ENCODE assay signal across 12 mouse cellular contexts in the genomic region with DNA sequence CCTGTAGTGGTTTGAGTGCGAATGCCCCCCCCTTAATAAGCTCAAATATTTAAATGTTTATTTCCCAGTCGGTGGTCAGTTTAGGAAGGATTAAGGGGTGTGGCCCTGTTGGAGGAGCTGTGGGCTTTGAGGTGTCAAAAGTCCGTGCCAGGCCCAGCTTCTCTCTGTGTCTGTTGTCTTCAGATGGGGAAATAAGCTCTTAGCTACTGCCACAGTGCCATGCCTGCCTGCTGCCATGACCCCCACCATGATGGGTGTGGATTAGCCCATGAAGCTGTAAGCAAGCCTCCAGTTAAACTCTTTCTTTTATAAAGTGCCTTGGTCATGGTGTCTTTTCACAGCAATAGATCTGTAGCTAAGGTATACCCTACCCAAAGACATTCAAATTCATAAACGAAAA. TPM values are rescaled to one million over a fixed set of nuclear protein-coding genes. Genes with fewer than 3 reads are reported as not detected.
A peak's percentile ranks its signal among the peaks of the same experiment; 100 is the strongest.
DNase-seq lines count a peak whose midpoint lies in the region; ATAC-seq and TF ChIP-seq lines count a peak whose summit lies in the region.
"Had no signal": no experiment of that assay in that cellular context is flagged by ENCODE, and none has a peak within 500 bp of the region (broad histone marks: within the 10 kb centered on the region; RNA-seq: fewer than 3 reads in every experiment).

No protein-coding gene starts in this region.

- H3K4me1 ChIP-seq in heart, embryonic 10.5 days, result no peaks in the 10 kb centered on the region
- no peaks in the 10 kb centered on the region for H3K4me1 ChIP-seq in heart, embryonic 12.5 days (replicated peaks)
- peaks cover 8 to 9% of the 10 kb centered on the region in 2 experiments; a peak in 3 of 4 replicates for H3K4me1 ChIP-seq in liver, embryonic 14.5 days (replicated peaks; ENCODE audit: control insufficient read depth in 2 of 2, insufficient read depth in 2 of 2, low read length in 1 of 2)
- peaks cover 12% of the 10 kb centered on the region for H3K4me1 ChIP-seq in liver, embryonic 12.5 days
- H3K4me1 ChIP-seq in midbrain, embryonic 13.5 days (replicated peaks), result no peaks in the 10 kb centered on the region
- H3K4me1 ChIP-seq in midbrain, embryonic 15.5 days, result no peaks in the 10 kb centered on the region
- H3K4me1 ChIP-seq: heart, embryonic 15.5 days had no signal

- no peak overlapping the region for H3K9ac ChIP-seq in heart, embryonic 12.5 days
- H3K9ac ChIP-seq in liver, embryonic 14.5 days (replicated peaks), result no peak overlapping the region
- H3K9ac ChIP-seq in liver, embryonic 12.5 days, result no peak overlapping the region
- H3K9ac ChIP-seq in midbrain, embryonic 13.5 days (replicated peaks), result no peak overlapping the region
- no peak overlapping the region for H3K9ac ChIP-seq in midbrain, embryonic 15.5 days
- H3K9ac ChIP-seq: forebrain, postnatal 0 days; heart, embryonic 15.5 days; lung, embryonic 14.5 days had no signal

- H3K4me2 ChIP-seq in heart, embryonic 12.5 days, result no peak overlapping the region
- no peak overlapping the region for H3K4me2 ChIP-seq in liver, embryonic 14.5 days (ENCODE audit: low read depth)
- H3K4me2 ChIP-seq in liver, embryonic 12.5 days, result no peak overlapping the region
- no peak overlapping the region for H3K4me2 ChIP-seq in midbrain, embryonic 13.5 days (replicated peaks)
- no peak overlapping the region for H3K4me2 ChIP-seq in midbrain, embryonic 15.5 days
- H3K4me2 ChIP-seq: heart, embryonic 15.5 days; lung, embryonic 14.5 days had no signal

- no peaks in the 10 kb centered on the region for H3K27me3 ChIP-seq in heart, embryonic 10.5 days (ENCODE audit: insufficient read depth, poor library complexity, severe bottlenecking)
- H3K27me3 ChIP-seq in heart, embryonic 12.5 days (replicated peaks), result no peaks in the 10 kb centered on the region
- H3K27me3 ChIP-seq in liver, embryonic 14.5 days (ENCODE audit: control insufficient read depth, insufficient read depth, low read length), result no peaks in the 10 kb centered on the region
- H3K27me3 ChIP-seq in liver, embryonic 12.5 days (replicated peaks), result peaks cover 3% of the 10 kb centered on the region; the same call in 1 of the 2 replicates
- H3K27me3 ChIP-seq in midbrain, embryonic 13.5 days, result no peaks in the 10 kb centered on the region
- no peaks in the 10 kb centered on the region for H3K27me3 ChIP-seq in midbrain, embryonic 15.5 days (replicated peaks)
- H3K27me3 ChIP-seq: heart, embryonic 15.5 days had no signal

- H3K4me3 ChIP-seq in heart, embryonic 10.5 days, result no peak overlapping the region
- H3K4me3 ChIP-seq in heart, embryonic 12.5 days, result no peak overlapping the region
- no peak overlapping the region for H3K4me3 ChIP-seq in liver, embryonic 14.5 days (ENCODE audit: insufficient read depth in 1 of 2, low read depth in 2 of 2, low read length in 2 of 2)
- no peak overlapping the region for H3K4me3 ChIP-seq in liver, embryonic 12.5 days
- no peak overlapping the region for H3K4me3 ChIP-seq in midbrain, embryonic 13.5 days (replicated peaks)
- H3K4me3 ChIP-seq in midbrain, embryonic 15.5 days, result no peak overlapping the region
- H3K4me3 ChIP-seq: erythroblast, embryonic 14.5 days; heart, embryonic 15.5 days had no signal

- DNase-seq in heart, embryonic 10.5 days (ENCODE audit: low spot score), result peak; percentile 66
- no peak for DNase-seq in liver, embryonic 14.5 days (ENCODE audit: low read depth in 3 of 3, low spot score in 3 of 3)
- DNase-seq in gastrocnemius, postnatal 10 days, result no peak

- no peak for TF ChIP-seq CTCF in liver, embryonic 14.5 days (IDR thresholded peaks at IDR 0.05; ENCODE audit: low read depth)

- WGBS in heart, embryonic 10.5 days, result 57% methylated on average over 4 of the region's 4 CpGs
- 65% methylated on average over 4 of the region's 4 CpGs for WGBS in heart, embryonic 12.5 days
- whole genome bisulfite sequencing in liver, embryonic 14.5 days (ENCODE audit: insufficient replicate concordance), result 45% methylated on average over 4 of the region's 4 CpGs
- 47% methylated on average over 4 of the region's 4 CpGs for WGBS in liver, embryonic 12.5 days (ENCODE audit: insufficient replicate concordance)
- 74% methylated on average over 4 of the region's 4 CpGs for WGBS in midbrain, embryonic 13.5 days
- WGBS in midbrain, embryonic 15.5 days, result 75% methylated on average over 4 of the region's 4 CpGs

- H3K27ac ChIP-seq in heart, embryonic 10.5 days, result no peak overlapping the region
- H3K27ac ChIP-seq in heart, embryonic 12.5 days (ENCODE audit: poor library complexity, severe bottlenecking), result no peak overlapping the region
- no peak overlapping the region for H3K27ac ChIP-seq in liver, embryonic 14.5 days
- H3K27ac ChIP-seq in liver, embryonic 12.5 days, result no peak overlapping the region
- H3K27ac ChIP-seq in midbrain, embryonic 13.5 days, result no peak overlapping the region
- no peak overlapping the region for H3K27ac ChIP-seq in midbrain, embryonic 15.5 days
- H3K27ac ChIP-seq: heart, embryonic 15.5 days; kidney, postnatal 0 days had no signal

- ATAC-seq in heart, embryonic 12.5 days (ENCODE audit: insufficient number of reproducible peaks, low FRiP score), result no peak
- peak; percentile 23; the same call in 1 of the 2 replicates for ATAC-seq in liver, embryonic 14.5 days (ENCODE audit: insufficient read depth)
- no peak for ATAC-seq in liver, embryonic 12.5 days
- ATAC-seq in midbrain, embryonic 13.5 days, result peak; percentile 40; the same call in 1 of the 2 replicates
- ATAC-seq in midbrain, embryonic 15.5 days (replicated peaks), result no peak

- TF ChIP-seq EP300 in liver, embryonic 14.5 days (IDR thresholded peaks at IDR 0.05; ENCODE audit: low read depth), result no peak

- H3K36me3 ChIP-seq in heart, embryonic 10.5 days, result no peaks in the 10 kb centered on the region
- no peaks in the 10 kb centered on the region for H3K36me3 ChIP-seq in heart, embryonic 12.5 days
- no peaks in the 10 kb centered on the region for H3K36me3 ChIP-seq in liver, embryonic 14.5 days (replicated peaks; ENCODE audit: control insufficient read depth, insufficient read depth, low read depth)
- no peaks in the 10 kb centered on the region for H3K36me3 ChIP-seq in liver, embryonic 12.5 days
- no peaks in the 10 kb centered on the region for H3K36me3 ChIP-seq in midbrain, embryonic 13.5 days
- no peaks in the 10 kb centered on the region for H3K36me3 ChIP-seq in midbrain, embryonic 15.5 days (replicated peaks)
- H3K36me3 ChIP-seq: heart, embryonic 15.5 days had no signal

- H3K9me3 ChIP-seq in heart, embryonic 10.5 days, result no peaks in the 10 kb centered on the region
- H3K9me3 ChIP-seq in heart, embryonic 12.5 days (replicated peaks), result no peaks in the 10 kb centered on the region
- no peaks in the 10 kb centered on the region; the same call in 1 of the 2 replicates for H3K9me3 ChIP-seq in liver, embryonic 14.5 days (ENCODE audit: control insufficient read depth, low read length)
- no peaks in the 10 kb centered on the region for H3K9me3 ChIP-seq in liver, embryonic 12.5 days (replicated peaks)
- no peaks in the 10 kb centered on the region for H3K9me3 ChIP-seq in midbrain, embryonic 13.5 days
- no peaks in the 10 kb centered on the region for H3K9me3 ChIP-seq in midbrain, embryonic 15.5 days
- H3K9me3 ChIP-seq: heart, embryonic 15.5 days had no signal

RNA-seq across cellular contexts. Expression of a gene that starts 11.5 kb away (rescaled TPM):
- polyA plus RNA-seq in heart, embryonic 10.5 days (2016; fragmentation: Nextera tagmentation; extraction: Ambion mirVana), result 31.4 and 51.0 TPM in 2 replicates
- 45.9 and 48.3 TPM in 2 replicates for polyA plus RNA-seq in heart, embryonic 12.5 days (2016; fragmentation: Nextera tagmentation; extraction: Ambion mirVana)
- polyA plus RNA-seq in liver, embryonic 14.5 days (2012; rRNA removed), result 0.73 and 0.74 TPM in 2 replicates
- 1.1 and 1.2 TPM in 2 replicates for polyA plus RNA-seq in liver, embryonic 14.5 days (2014; fragmentation: Nextera tagmentation; extraction: Ambion mirVana)
- polyA plus RNA-seq in liver, embryonic 12.5 days (2016; fragmentation: Nextera tagmentation; extraction: Ambion mirVana), result 2.1 and 2.6 TPM in 2 replicates
- polyA plus RNA-seq in midbrain, embryonic 13.5 days (2015; fragmentation: Nextera tagmentation; extraction: Ambion mirVana), result 3.8 and 4.3 TPM in 2 replicates
- polyA plus RNA-seq in midbrain, embryonic 15.5 days (2015; fragmentation: Nextera tagmentation; extraction: Ambion mirVana), result 4.8 and 5.2 TPM in 2 replicates
- total RNA-seq in gastrocnemius, postnatal 10 days (2021), result 10 to 100 TPM; 54.3 to 69.6 TPM
- polyA plus RNA-seq: erythroblast, embryonic 14.5 days had no signal

RNA-seq across cellular contexts. Expression of a gene that starts 43.2 kb away (rescaled TPM):
- polyA plus RNA-seq in heart, embryonic 10.5 days (2016; fragmentation: Nextera tagmentation; extraction: Ambion mirVana), result 25.1 and 25.2 TPM in 2 replicates
- 25.9 and 26.0 TPM in 2 replicates for polyA plus RNA-seq in heart, embryonic 12.5 days (2016; fragmentation: Nextera tagmentation; extraction: Ambion mirVana)
- polyA plus RNA-seq in liver, embryonic 14.5 days (2012; rRNA removed), result 1.8 and 2.6 TPM in 2 replicates
- 2.2 and 3.8 TPM in 2 replicates for polyA plus RNA-seq in liver, embryonic 14.5 days (2014; fragmentation: Nextera tagmentation; extraction: Ambion mirVana)
- polyA plus RNA-seq in liver, embryonic 12.5 days (2016; fragmentation: Nextera tagmentation; extraction: Ambion mirVana), result 6.2 and 6.4 TPM in 2 replicates
- 16.4 and 17.2 TPM in 2 replicates for polyA plus RNA-seq in midbrain, embryonic 13.5 days (2015; fragmentation: Nextera tagmentation; extraction: Ambion mirVana)
- 21.3 and 28.3 TPM in 2 replicates for polyA plus RNA-seq in midbrain, embryonic 15.5 days (2015; fragmentation: Nextera tagmentation; extraction: Ambion mirVana)
- 1 to 10 TPM; 2.9 to 3.8 TPM for total RNA-seq in gastrocnemius, postnatal 10 days (2021)

Comparison
In these comparisons a context has a peak if more than half of its experiments do, and no peak if none do; other contexts are left out.
1. ATAC-seq: peak in liver, embryonic 14.5 days (single experiment) and midbrain, embryonic 13.5 days (single experiment); none in heart, embryonic 12.5 days (single experiment), liver, embryonic 12.5 days (single experiment) and midbrain, embryonic 15.5 days (single experiment).